Mouse (Mus musculus): Measurements from ENCODE around the gene Slc41a1.

Slc41a1 gene

DNA sequence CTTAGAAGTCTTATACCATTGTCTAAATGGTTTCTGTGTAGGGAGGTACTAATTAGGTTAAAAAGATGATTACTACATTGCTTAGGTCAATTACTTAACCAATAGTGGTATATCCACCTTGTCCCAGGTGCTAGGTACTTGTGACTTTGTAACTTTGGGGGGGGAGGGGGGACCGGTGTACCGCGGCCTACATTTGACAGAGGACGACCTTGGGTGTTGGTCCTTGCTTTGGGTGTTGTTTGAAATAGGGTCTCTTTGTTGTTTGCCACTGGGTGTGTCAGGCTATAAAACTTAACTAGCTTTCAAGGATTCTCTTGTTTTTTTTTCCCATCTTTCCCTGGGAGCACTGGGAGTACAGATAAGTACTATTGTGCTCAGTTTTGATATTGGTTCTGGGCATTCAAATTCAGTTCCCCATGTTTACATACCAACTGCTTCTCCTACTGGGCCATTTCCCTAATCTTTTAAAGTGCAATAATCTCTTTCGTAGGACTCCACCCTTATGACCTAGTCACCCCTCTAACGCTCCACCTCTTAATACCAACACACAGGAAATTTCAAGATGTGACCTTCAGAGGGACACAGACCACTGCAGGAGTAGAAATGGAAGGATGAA, 62.9 kb downstream of the Slc41a1 start:
- no peak for DNase-seq

GRCm38 (mm10) chr1:131891436-131891835, 64.1 kb downstream of the Slc41a1 start:
- DNase-seq: no peak

Data from lung, postnatal 4 days (tissue).